In the genomic region with DNA sequence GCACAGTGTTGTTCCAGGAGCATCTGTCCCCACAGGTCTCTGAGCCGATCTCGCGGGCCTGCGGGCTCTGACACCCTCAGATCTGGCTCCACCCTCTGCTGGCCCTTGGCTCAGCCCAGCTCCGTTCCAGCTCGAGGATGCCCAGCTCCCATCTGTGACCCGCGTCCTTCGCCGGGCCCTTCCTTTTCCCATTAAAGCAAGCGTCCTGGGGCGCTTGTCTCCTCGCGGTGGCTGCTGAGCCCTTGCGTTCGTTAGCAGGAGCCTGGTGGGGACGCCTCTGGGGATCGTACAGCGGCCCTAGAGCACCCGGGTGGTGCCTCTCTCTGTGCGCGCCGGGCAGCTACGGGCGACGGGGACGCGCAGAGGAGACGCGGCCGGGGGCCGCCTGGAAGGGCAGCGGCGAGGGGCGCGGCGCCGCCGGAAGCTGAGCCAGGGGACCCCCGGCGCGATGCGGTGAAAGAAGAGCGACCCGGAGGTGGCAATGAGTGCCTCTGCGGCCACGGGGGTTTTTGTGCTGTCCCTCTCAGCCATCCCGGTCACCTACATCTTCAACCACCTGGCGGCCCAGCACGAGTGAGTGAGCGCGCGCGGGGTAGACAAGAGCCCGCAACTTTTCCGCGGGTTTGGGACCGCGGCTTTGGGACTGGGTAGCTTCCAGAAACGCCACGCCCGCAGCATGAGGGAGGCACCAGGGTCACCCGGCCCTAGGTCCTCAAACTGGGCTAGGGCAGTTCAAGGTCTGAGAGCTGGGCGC, we compare ENCODE assay signal across 8 mouse cellular contexts. TPM values are rescaled to one million over a fixed set of nuclear protein-coding genes. Genes with fewer than 3 reads are reported as not detected.
DNase-seq lines count a peak whose midpoint lies in the region; ATAC-seq and TF ChIP-seq lines count a peak whose summit lies in the region.

A gene (plus strand): TSS at position 34 of the 754 bp plus-strand sequence.

- H3K9me3 ChIP-seq in intestine, postnatal 0 days (ENCODE audit: control insufficient read depth): no peaks in the 10 kb centered on the region
- H3K9me3 ChIP-seq in liver, embryonic 14.5 days (ENCODE audit: control insufficient read depth, low read length): no peaks in the 10 kb centered on the region

- H3K4me3 ChIP-seq in brown adipose tissue, adult 24 weeks (ENCODE audit: insufficient read depth, low read depth, low read length): peak within 1 kb of the TSS; percentile 88
- peak within 1 kb of the TSS; percentile 46 for H3K4me3 ChIP-seq in intestine, postnatal 0 days (ENCODE audit: low read depth, low read length)
- H3K4me3 ChIP-seq in liver, embryonic 14.5 days (ENCODE audit: insufficient read depth in 1 of 2, low read depth in 2 of 2, low read length in 2 of 2): peak within 1 kb of the TSS; percentile 36 to 38

- DNase-seq in ovary, postnatal 36 days (ENCODE audit: low spot score): peak; percentile 59
- DNase-seq in ovary, postnatal 10 days (ENCODE audit: low spot score): no peak
- DNase-seq in gonadal fat pad, adult 2 months (ENCODE audit: low read depth): no peak
- no peak for DNase-seq in liver, embryonic 14.5 days (ENCODE audit: low read depth in 3 of 3, low spot score in 3 of 3)
- peak; percentile 75 for DNase-seq in neural tube, embryonic 10.5 days (ENCODE audit: extremely low spot score, low spot score)
- DNase-seq in urinary bladder, postnatal 10 days (ENCODE audit: low spot score): no peak

- peak within 1 kb of the TSS; percentile 49 for H3K9ac ChIP-seq in intestine, postnatal 0 days (ENCODE audit: low read depth, low read length)
- no peak within 1 kb of the TSS for H3K9ac ChIP-seq in liver, embryonic 14.5 days (replicated peaks)

- H3K36me3 ChIP-seq in intestine, postnatal 0 days (ENCODE audit: control insufficient read depth, insufficient read depth): no peaks in the 10 kb centered on the region
- no peaks in the 10 kb centered on the region for H3K36me3 ChIP-seq in liver, embryonic 14.5 days (replicated peaks; ENCODE audit: control insufficient read depth, insufficient read depth, low read depth)

- H3K27ac ChIP-seq in brown adipose tissue, adult 24 weeks (replicated peaks; ENCODE audit: low read depth, low read length): peak within 1 kb of the TSS; percentile 84
- no peak within 1 kb of the TSS for H3K27ac ChIP-seq in intestine, postnatal 0 days (ENCODE audit: low read depth, low read length)
- no peak within 1 kb of the TSS for H3K27ac ChIP-seq in liver, embryonic 14.5 days

- 0 out of 2 replicates have a peak, but pooled peaks have one; percentile 46 for ATAC-seq in intestine, postnatal 0 days
- ATAC-seq in liver, embryonic 14.5 days (ENCODE audit: insufficient read depth): 0 out of 2 replicates have a peak, but pooled peaks have one; percentile 34

- WGBS in intestine, postnatal 0 days: under 1% methylated on average over 64 of the region's 64 CpGs
- under 1% methylated on average over 63 of the region's 64 CpGs for WGBS in liver, embryonic 14.5 days (ENCODE audit: insufficient replicate concordance)

- no peak for TF ChIP-seq EP300 in liver, embryonic 14.5 days (IDR thresholded peaks at IDR 0.05; ENCODE audit: low read depth)

- H3K4me1 ChIP-seq in brown adipose tissue, adult 24 weeks (ENCODE audit: control insufficient read depth, insufficient read depth, insufficient read length, low read length): peaks cover 20% of the 10 kb centered on the region
- H3K4me1 ChIP-seq in intestine, postnatal 0 days (replicated peaks; ENCODE audit: control insufficient read depth, insufficient read depth, low read length): no peaks in the 10 kb centered on the region
- peaks cover 0 to 11% of the 10 kb centered on the region in 2 experiments; a peak in 2 of 4 replicates for H3K4me1 ChIP-seq in liver, embryonic 14.5 days (replicated peaks; ENCODE audit: control insufficient read depth in 2 of 2, insufficient read depth in 2 of 2, low read length in 1 of 2)

- no peak for TF ChIP-seq CTCF in intestine, postnatal 0 days (IDR thresholded peaks at IDR 0.05; ENCODE audit: low read depth)
- no peak for TF ChIP-seq CTCF in liver, embryonic 14.5 days (IDR thresholded peaks at IDR 0.05; ENCODE audit: low read depth)

- H3K27me3 ChIP-seq in intestine, postnatal 0 days (replicated peaks; ENCODE audit: control insufficient read depth, insufficient read depth, low read length): peaks cover 22% of the 10 kb centered on the region
- peaks cover 43% of the 10 kb centered on the region for H3K27me3 ChIP-seq in liver, embryonic 14.5 days (ENCODE audit: control insufficient read depth, insufficient read depth, low read length)

- H3K4me2 ChIP-seq in intestine, postnatal 0 days (replicated peaks; ENCODE audit: low read depth): peak within 1 kb of the TSS; percentile 68
- H3K4me2 ChIP-seq in liver, embryonic 14.5 days (ENCODE audit: low read depth): peak within 1 kb of the TSS; percentile 25

RNA-seq across cellular contexts. Expression of the gene that starts here (rescaled TPM):
- polyA plus RNA-seq in brown adipose tissue, adult 24 weeks (2012; ENCODE audit: insufficient read depth, insufficient read length, missing spikeins): 21.2 and 24.4 TPM in 2 replicates
- polyA plus RNA-seq in gonadal fat pad, adult 2 months (2012; rRNA removed): 33.7 and 36.5 TPM in 2 replicates
- polyA plus RNA-seq in intestine, postnatal 0 days (2015; fragmentation: Nextera tagmentation; extraction: Ambion mirVana): 16.5 and 17.8 TPM in 2 replicates
- polyA plus RNA-seq in liver, embryonic 14.5 days (2012; rRNA removed): 8.9 and 9.4 TPM in 2 replicates
- 6.4 and 7.9 TPM in 2 replicates for polyA plus RNA-seq in liver, embryonic 14.5 days (2014; fragmentation: Nextera tagmentation; extraction: Ambion mirVana)

Comparison
In these comparisons a context has a peak if more than half of its experiments do, and no peak if none do; other contexts are left out.
1. DNase-seq: peak in ovary, postnatal 36 days (single experiment) and neural tube, embryonic 10.5 days (single experiment); none in ovary, postnatal 10 days (single experiment), gonadal fat pad, adult 2 months (single experiment), liver, embryonic 14.5 days (0 of 3) and urinary bladder, postnatal 10 days (single experiment).
2. H3K4me3 ChIP-seq: peak in every context shown above with its lines; median percentile 88 in brown adipose tissue, adult 24 weeks; 46 in intestine, postnatal 0 days; 37 in liver, embryonic 14.5 days.